Mouse (Mus musculus) gonadal fat pad, adult 2 months (tissue): ENCODE measurements around the gene Lmo3. TPM values are rescaled to one million over a fixed set of nuclear protein-coding genes. Genes with fewer than 3 reads are reported as not detected.

Source experiments
- DNase-seq: peaks from one replicate; pipeline ENCODE4 v3.0.0-alpha.2; 2012; ENCODE audit warnings: low read depth
- polyA plus RNA-seq: library from polyadenylated mRNA; depleted of rRNA; stranded (reverse); fragments of >200 nt; gene quantifications from 2 replicates; pipeline ENCODE4 v1.2.3, GENCODE M21; 2012

Gene Lmo3
- polyA plus RNA-seq, 1 experiment, result not detected

DNA sequence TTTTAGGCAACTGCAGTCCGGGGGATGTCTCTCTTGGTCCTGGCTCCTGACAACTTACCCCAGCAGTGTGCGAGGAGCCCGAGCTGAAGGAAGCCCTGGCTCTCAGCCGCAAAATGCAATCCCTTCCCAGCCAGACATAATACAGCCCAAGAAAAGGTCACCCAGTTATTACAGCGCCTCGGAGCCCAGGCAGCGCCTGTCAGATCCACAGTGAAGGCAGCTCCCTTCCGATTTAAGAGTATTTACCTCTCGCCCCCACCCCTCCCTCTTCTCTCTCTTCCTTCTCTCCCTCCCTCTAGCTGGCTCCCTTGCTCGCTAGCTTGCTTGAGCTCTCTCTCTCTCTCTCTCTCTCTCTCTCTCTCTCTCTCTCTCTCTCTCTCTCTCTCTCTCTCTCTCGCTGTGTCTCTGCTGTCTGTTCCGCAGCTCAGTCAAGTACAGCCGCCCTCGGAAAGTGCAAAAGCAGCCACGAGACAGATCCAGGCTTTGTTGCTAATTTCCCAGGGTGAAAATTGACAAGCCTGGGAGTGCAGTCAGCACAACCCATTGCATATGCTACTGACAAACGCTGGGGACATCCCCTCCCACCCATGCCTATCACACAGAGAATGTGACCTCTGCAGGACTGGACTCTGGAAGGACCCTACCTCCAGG, 159.0 kb downstream of the Lmo3 start:
- no peak for DNase-seq

DNA sequence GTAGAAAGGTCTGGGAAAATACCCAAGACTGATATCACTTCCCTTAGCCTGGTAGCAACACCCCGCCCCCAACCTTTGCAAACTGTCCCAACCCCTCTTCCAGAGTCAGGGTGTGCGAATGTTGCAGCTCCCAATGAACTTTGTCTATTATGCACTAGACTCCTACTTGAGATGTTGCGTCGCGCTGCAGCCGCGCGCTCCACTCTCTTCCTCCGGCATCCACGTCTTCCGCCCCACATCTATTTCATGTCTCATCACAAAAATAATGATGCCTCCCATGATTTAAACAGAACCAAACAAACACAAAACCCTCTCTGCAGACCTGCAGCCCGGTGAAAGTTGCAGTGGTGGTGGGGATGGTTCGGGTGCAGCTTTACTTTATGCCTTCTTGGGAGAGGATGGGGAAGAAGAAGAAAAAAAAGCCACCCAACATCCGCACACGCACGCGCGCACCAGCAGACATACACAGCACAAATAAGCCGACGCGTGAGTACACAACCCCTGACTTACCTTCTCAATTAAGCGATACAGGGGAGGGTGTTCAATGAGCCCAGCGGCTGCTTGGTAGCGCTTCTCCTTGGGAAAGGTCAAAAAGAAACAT, 159.7 kb downstream of the Lmo3 start:
- DNase-seq, result no peak

DNA sequence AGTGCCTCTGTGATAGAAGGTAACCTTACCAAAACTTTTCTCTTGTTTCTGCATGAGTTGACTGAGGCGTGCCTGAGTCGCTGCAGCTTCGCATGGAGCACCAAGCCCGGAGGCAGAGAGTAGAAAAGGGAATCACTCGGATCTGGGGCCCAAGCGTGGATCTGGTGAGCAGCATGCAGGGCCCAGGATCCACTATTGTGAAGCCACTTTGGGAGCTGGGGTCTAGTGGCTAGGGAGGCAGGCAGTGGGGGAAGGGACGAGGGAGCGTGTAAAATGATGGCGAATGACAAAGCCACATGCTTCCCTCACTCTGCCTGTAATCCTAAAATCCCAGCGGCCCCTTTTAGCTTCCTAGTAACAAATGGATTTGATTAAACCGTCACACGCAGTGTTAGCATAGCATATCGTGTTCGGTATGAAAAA, 160.6 kb downstream of the Lmo3 start:
- no peak for DNase-seq

DNA sequence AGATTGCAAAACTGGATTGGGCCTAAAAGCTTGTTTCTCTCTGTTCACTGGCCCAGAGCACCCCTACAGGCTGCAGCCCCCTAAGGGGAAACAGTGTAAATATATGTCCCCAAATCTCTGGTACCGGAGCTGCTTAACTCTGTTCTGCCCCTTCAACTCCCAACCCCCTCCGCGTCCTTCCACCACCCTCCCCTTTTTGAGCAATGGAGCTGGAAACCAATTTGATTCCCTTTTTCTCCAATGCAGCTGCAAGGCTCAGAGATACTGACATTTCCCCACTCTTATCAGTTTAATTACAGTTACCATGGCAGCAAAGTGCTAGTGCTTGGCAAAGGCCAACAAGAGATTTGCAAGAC, 161.3 kb downstream of the Lmo3 start:
- no peak for DNase-seq

DNA sequence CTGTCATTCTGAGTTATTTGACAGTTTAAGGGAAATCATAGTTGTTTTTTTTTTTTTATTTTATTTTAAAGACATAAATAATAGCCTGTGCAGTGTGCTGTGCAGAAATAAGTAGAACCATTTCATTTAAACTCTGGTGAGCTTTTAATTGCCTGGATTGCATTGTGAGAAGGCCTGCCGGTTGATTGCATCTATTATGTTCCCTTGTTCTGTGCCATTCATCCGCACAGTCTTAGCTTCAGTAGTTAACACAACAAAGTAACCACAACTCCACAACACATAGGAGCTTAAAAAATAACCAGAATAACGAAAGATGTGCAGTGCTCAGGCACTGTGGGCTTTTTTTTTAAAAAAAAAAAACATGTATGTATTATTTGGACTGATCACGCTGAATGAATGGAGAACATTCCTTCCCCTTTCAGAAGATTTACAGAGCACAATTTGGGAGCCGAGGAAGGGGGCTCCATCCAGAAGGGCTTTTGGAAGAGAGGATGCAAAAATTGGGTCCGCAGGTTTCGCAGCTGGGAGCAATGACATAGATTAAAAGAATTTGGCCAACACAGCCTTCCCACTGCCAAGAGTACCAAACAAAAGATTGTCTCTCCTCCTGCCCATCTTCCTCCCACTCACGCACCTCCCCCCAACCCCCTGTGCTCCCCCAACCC, 161.8 kb downstream of the Lmo3 start:
- DNase-seq, result no peak

DNA sequence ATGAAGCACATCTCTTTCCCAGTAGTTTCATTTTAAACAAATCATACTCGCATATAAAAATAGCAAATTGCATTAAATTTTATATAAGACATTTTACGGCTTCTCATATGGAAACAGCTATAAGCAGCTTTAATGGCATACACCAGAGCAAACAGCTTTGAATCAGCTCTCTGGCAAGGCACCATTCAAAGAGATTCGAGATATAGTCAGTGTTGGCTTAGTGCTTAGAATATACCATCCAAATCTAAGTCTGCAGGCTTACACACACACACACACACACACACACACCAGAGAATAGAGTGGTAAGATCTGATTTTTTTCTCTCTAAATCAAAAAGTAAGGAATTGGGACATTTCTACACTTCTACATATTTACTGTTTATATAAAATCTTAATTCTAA, 169.7 kb downstream of the Lmo3 start:
- DNase-seq, result no peak

DNA sequence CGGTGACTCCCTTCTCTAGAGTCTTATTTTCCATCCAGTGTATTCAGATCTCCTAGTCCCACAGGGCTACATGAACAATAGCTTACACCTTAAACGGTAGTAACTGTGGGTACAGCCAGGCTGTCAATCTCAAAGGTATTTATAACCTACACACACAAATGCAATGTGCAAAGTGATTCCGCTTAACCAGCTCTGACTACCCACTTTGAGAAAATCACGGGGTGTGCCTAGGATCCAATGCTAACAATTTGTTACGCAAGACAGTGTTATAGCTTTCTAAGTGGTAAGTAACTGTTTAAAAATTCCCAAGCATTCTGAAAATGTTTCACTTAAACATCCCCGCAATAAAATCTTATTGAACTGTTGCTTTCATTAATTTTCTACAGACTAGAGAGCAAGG, 179.7 kb downstream of the Lmo3 start:
- DNase-seq, result no peak

DNA sequence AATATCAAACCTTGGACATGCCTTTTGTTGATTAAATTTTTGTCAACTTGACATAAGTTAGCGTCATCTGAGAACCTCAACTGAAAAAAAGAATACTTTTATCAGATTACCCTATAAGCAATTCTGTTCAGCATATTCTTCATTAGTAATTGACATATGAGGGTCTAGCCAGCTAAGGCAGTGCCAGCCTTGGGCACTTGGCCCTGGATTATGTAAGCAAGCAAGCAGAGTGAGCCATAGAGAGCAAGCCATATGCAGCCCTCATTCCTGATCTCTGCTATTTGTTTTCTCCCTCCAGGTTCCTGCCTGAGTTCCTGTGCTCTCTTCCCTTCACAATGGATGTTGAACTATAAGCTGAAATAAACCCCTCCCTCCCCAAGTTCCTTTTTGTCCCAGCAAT, 182.9 kb downstream of the Lmo3 start:
- no peak for DNase-seq

DNA sequence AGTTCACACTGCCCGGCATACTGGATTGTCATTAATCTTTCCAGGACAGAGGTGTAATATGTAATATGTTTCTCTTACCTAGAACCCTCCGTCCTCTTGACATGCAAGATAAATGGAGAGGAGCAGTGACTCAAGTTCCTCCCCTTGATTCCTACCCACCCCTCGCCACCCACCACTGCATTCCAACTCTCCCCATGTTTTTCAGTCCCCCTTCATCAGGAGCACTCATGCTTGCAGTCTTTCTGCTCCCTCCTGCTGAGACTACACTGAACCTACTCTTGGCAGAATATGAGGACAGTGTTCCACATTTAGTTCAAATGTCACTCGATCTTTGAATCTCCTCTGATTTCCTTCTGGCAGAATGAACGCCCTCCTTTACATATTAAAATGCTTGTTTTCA, 190.7 kb downstream of the Lmo3 start:
- no peak for DNase-seq

DNA sequence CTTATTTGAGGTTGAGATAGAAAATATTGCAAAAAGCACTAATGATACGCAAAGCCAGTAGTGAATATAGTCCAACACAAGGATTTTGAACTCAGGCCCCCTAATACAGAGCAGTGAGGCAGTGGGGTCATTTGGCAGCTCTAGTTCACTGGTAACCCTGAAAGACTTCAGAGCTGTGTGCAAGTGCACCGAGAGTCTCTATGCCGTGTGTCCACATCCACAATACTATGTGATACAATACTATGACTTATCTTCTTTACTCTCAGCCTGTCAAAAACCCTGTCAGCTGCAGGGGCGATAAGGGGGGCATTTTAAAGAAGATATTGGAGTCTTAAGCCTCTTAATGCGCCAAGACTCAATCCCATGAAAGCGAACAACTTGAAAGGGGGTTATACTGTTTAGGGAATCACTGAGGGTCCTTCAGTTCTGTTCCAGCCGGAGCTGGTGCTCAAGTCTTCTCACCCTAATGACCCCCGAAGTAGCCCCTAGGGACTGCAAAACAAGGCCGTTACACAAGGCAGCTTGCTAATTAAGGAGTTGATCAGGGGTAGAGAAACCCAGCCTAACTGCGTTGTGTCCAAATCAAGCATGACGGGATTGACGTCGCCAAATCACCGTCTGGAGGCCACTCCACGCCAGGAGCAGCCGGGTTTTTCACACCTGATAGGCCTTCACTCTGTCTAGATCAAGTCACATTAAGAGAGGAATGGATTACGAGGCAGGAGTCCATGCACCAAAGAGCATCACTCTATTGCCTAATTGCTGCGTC, 193.4 kb downstream of the Lmo3 start:
- DNase-seq, result no peak

DNA sequence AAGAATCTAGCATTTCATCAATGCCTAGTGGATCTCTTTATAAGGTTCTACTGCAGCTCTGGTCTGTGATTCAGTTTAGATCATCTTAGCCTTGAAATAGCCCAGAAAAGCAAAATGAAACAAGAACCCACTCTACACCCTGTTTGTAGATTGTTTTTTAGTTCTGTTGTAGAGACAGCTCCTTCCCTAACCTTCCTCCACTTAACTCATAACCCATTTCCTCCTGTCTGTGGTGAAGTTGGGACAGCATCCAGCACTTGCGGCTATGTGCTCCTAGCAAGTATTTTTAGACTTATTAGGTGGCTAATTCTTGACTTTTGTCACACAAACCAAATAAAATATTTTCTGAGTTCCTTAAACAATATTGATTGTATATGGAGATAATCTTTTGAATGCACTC, 198.6 kb downstream of the Lmo3 start:
- DNase-seq, result no peak

DNA sequence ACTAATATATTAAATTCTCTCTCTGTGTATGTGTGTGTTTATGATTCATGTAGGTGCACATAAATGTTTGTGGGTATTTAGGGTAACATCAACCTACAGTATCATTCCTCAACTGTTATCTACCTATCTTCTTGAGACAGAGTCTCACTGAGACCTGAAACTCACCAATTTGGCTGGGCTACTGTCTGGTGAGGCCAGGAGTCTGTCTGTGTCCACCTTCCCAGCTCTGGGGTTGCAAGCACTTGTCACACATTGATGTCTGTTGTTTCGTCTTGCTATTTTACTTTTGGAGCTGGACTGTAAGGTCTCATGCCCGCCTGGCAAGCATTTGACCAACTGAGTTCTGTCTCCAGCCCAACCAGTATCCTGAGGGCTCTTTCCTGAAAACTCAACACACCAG, 210.6 kb downstream of the Lmo3 start:
- DNase-seq, result no peak

DNA sequence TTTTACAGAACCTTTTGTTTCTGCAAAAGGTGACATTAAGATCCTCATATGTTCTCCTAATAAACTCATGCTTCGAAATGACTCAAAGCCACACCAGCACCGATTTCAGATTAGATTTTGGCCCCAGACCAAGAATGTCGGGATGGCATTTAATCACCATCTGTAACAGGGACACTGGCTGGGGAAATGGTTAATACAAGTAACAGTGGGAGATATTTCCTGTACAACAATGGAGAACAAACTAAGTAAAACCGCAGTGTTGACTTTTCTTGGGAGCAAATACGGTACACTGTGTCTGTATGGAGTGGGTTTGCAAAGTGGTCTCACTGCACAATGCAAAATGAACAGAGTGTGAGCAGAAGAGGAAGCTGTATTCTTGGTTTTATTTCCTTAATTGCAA, 217.7 kb downstream of the Lmo3 start:
- DNase-seq, result no peak

DNA sequence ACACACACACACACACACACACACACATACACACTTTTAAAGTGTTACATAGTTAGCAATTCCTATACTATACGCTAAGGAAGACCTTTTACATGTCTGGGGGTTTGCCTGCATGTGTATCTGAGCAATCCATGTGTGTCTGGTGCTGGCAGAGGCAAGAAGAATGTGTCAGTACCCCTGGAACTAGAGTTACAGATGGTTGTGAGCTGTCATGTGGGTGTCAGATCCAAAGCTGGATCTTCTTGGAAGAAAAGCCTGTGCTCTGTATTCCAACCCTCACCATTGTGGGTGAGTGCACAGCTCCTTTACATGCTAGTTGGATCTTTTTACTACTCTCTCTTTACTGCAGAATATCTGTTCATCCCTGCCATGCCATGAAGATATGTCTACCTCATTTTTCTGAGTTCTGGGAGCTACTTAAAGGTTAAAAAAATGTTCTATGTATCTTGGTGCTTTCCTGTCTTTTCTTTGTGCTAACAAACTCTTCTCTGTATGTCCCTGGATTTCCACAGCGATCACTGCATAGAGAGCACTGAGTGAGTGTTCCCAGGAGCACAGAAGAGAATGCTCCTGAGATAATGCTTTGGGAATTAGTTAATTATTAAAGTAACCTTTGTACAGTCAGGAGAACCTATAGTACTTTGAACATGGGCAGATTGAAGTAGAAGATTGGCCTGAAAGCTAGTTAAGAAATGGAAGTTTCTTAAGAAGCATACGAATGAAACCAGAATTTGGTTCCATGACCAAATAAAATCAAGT, 231.0 kb downstream of the Lmo3 start:
- no peak for DNase-seq

DNA sequence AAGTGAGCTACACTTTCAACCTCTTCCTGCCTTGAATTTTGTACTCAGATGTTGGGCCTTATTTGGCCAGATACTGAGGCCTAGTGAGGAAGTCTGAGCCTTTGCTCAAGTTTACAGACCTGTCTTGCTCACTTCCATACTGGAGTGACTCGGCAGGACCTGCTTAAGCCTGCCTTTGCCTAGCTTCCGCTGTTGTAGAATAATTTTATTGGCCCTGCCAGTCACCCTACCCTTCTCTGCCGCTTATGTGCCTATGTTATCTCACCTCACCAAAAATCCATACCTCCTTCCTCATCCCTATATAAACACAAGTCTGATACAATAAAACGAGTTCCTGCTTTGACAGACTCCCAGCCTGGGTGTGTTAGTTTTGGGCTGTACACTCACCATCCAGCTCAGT, 235.2 kb downstream of the Lmo3 start:
- no peak for DNase-seq

DNA sequence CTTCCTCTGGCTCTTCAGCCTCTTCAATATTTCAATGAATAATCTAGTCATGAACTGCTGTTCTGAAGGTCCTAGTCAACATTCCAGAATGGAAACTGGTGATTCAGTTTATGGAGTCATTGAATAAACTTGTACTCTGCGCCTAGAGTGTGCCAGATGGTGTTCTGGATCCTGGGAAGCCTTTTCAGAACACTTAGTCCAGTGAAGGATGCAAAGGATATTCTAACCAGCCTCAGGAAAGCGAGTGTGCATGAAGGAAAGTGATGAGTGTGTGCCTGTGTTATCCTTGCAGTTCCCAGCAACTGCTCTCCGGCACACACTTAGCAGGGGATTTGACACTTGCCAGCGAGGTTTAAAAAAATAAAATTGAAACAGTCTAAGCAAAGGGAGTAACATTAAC, 245.9 kb downstream of the Lmo3 start:
- no peak for DNase-seq

DNA sequence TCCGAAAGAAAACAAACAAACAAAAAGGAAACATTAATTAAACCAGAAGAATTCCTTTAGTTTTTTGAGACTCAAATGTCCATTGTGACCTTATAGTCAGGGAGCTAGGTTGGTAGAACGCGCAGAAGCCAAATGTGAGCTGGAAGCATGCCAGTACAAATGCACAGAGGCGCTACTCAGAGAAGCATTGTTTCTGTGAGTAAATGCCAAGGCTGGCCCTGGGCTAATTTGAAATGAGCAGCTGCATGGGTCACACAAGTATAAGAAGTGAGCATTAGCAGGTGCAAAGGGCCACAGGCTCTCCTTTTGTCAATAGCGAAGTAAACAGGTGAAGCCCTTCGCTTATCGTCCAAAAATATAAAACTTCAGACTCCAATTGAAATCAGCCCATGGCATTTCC, 247.8 kb downstream of the Lmo3 start:
- no peak for DNase-seq

DNA sequence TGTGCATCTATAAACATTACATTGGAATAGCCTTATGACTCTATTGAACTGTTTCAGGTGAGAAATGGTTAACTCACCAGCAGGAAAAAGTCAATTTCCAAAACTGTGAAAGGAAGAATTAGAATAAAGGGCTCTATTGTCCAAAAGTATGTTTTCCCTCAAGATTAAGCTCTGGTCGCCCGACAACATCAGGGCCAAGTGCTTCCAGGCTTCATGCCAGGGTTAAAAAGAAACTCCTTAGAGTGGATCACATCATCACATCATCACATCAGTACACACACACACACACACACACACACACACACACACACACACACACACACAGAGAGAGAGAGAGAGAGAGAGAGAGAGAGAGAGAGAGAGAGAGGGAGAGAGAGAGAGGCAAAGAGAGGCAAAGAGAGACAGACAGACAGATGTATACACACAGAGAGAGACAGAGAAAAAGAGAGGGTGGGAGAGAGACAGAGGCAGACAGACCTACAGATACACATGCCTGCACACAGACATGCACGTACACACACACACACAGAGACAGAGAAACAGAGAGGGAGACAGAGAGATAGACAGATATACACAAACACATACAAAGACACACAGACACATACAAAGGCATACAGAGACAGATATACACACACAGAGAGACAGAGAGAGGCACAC, 255.9 kb downstream of the Lmo3 start:
- DNase-seq, result no peak

DNA sequence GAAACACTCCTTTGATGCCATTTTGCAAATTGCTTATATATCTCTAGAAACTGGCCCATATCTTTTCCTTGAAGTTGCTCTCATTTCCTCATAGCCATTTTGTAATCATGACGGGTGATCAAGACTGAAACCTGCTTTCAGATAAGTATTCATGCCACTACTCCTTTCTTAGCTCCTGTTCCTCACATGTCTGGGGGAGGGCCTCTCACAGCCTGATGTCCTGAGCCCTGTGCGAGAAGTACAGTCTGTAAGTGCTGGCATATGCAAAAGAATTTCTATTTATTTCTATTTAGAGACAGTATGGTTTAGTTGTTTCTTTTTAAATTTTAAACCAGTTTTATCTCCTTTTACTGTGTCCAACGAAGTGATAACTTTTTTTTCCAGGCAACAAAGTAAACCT, 256.6 kb downstream of the Lmo3 start:
- no peak for DNase-seq

DNA sequence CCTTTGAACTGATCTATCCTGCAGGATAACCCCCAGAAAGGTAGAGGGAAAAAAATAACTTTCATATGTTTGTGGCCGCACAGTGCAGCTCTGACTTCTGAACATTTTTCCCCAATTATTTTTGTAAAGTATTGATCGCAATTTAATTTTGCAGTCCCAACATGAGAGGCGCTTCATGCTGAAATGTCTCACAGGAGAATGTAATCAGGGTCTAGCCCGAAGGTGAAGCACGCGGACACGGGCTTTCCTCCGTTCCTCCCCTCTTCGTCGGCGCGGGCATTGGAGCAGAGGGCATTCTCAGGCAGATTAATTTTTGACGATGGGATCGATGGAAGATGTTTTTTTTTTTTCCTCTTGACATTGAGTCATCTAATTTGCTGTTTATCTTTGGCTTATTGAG, 258.4 kb downstream of the Lmo3 start:
- no peak for DNase-seq

DNA sequence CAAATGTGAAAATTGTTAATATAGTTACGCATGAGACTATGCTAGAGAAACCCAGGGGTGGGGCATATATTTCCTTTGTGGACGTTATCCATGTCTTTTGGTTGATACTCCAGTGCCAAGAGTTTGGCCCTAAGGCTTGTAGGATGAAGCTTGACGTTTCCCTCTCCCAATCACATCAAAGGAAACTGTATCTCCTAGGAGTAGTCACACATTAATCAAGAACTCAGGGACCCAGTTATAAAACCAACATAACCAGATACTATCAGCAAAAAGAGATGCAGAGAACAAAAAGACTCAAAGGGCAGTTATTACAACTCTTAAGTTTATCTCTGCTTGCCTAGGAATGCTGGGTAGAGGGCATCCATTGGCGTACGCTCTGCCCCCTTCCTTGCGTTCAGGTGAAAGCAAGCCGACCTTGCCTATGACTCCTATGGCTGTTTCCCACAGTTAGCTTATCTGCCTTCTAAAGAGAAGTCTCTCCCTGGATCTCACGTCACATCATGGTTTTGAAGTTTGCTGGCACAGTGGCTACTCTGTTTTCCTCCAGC, 261.5 kb downstream of the Lmo3 start:
- no peak for DNase-seq
